Mouse (Mus musculus): ENCODE measurements at regions not wholly inside any gene's neighbourhood (a gene's known extent, or its start where the extent isn't known, plus 50 kb on each side); places are given as distances from the start of the nearest gene placed in this dataset.

- Histone ChIP-seq H3K36me3 (ENCODE audit: insufficient read depth, low read length) (no peaks in the 10 kb centered on the region), H3K4me3 (ENCODE audit: low read depth, low read length) (no peak overlapping the region), H3K27ac (ENCODE audit: low read length) (no peak overlapping the region), H3K4me1 (ENCODE audit: insufficient read depth, low read depth, low read length) (no peaks in the 10 kb centered on the region; the same call in 1 of the 2 replicates), H3K9ac (replicated peaks; ENCODE audit: low read depth) (no peak overlapping the region), H3K9me3 (ENCODE audit: low read length) (no peaks in the 10 kb centered on the region), H3K27me3 (replicated peaks; ENCODE audit: insufficient read depth, low read length) (no peaks in the 10 kb centered on the region), H3K4me2 (replicated peaks; ENCODE audit: low read depth, low read length) (no peak overlapping the region)
- TF ChIP-seq CTCF (IDR thresholded peaks at IDR 0.05), result no peak
- peak; percentile 38; the same call in 1 of the 2 replicates for TF ChIP-seq EP300 (IDR thresholded peaks at IDR 0.05)
- peak; percentile 83 for DNase-seq (ENCODE audit: low spot score)
- peak; percentile 98 for ATAC-seq
- 53% methylated on average over 7 of the region's 7 CpGs for WGBS
Measured at GRCm38 (mm10) chr6:51720705-51721104, 197.0 kb downstream of the Snx10 start.

GRCm38 (mm10) chr6:51723053-51723452 lies 199.4 kb downstream of the Snx10 start:
- no peak overlapping the region for H3K4me2 ChIP-seq (replicated peaks; ENCODE audit: low read depth, low read length)
- no peak overlapping the region for H3K4me3 ChIP-seq (ENCODE audit: low read depth, low read length)
- DNase-seq (ENCODE audit: low spot score) (peak; percentile 39), ATAC-seq (no peak)
- no peaks in the 10 kb centered on the region; the same call in 1 of the 2 replicates for H3K4me1 ChIP-seq (ENCODE audit: insufficient read depth, low read depth, low read length)
- H3K36me3 ChIP-seq (ENCODE audit: insufficient read depth, low read length), result no peaks in the 10 kb centered on the region
- TF ChIP-seq CTCF (IDR thresholded peaks at IDR 0.05) (peak; percentile 63), EP300 (IDR thresholded peaks at IDR 0.05) (no peak)
- no peak overlapping the region for H3K27ac ChIP-seq (ENCODE audit: low read length)
- H3K27me3 ChIP-seq (replicated peaks; ENCODE audit: insufficient read depth, low read length), result no peaks in the 10 kb centered on the region
- 28% methylated on average over 4 of the region's 4 CpGs for WGBS
- no peaks in the 10 kb centered on the region for H3K9me3 ChIP-seq (ENCODE audit: low read length)
- H3K9ac ChIP-seq (replicated peaks; ENCODE audit: low read depth), result no peak overlapping the region

- H3K9ac ChIP-seq (replicated peaks; ENCODE audit: low read depth), result no peak overlapping the region
- no peak overlapping the region for H3K4me2 ChIP-seq (replicated peaks; ENCODE audit: low read depth, low read length)
- DNase-seq (ENCODE audit: low spot score) (no peak), ATAC-seq (no peak)
- H3K4me3 ChIP-seq (ENCODE audit: low read depth, low read length), result no peak overlapping the region
- no peaks in the 10 kb centered on the region for H3K4me1 ChIP-seq (ENCODE audit: insufficient read depth, low read depth, low read length)
- H3K27ac ChIP-seq (ENCODE audit: low read length), result no peak overlapping the region
- no peaks in the 10 kb centered on the region for H3K9me3 ChIP-seq (ENCODE audit: low read length)
- WGBS, result 84% methylated on average over 8 of the region's 8 CpGs
- no peaks in the 10 kb centered on the region for H3K36me3 ChIP-seq (ENCODE audit: insufficient read depth, low read length)
- no peaks in the 10 kb centered on the region for H3K27me3 ChIP-seq (replicated peaks; ENCODE audit: insufficient read depth, low read length)
- TF ChIP-seq EP300 (IDR thresholded peaks at IDR 0.05) (no peak), CTCF (IDR thresholded peaks at IDR 0.05) (no peak)
Measured at GRCm38 (mm10) chr6:51727191-51727590, 203.5 kb downstream of the Snx10 start.

- Histone ChIP-seq H3K4me2 (replicated peaks; ENCODE audit: low read depth, low read length) (no peak overlapping the region), H3K36me3 (ENCODE audit: insufficient read depth, low read length) (no peaks in the 10 kb centered on the region), H3K9me3 (ENCODE audit: low read length) (no peaks in the 10 kb centered on the region), H3K27me3 (replicated peaks; ENCODE audit: insufficient read depth, low read length) (no peaks in the 10 kb centered on the region), H3K4me1 (ENCODE audit: insufficient read depth, low read depth, low read length) (no peaks in the 10 kb centered on the region), H3K4me3 (ENCODE audit: low read depth, low read length) (no peak overlapping the region), H3K9ac (replicated peaks; ENCODE audit: low read depth) (no peak overlapping the region), H3K27ac (ENCODE audit: low read length) (no peak overlapping the region)
- WGBS, result 62% methylated on average over 10 of the region's 10 CpGs
- DNase-seq (ENCODE audit: low spot score) (no peak), ATAC-seq (no peak)
- no peak for TF ChIP-seq CTCF (IDR thresholded peaks at IDR 0.05)
Measured at GRCm38 (mm10) chr6:51728816-51729562, 205.3 kb downstream of the Snx10 start.

GRCm38 (mm10) chr6:51730564-51731351 lies 207.1 kb downstream of the Snx10 start:
- H3K9me3 ChIP-seq (ENCODE audit: low read length), result no peaks in the 10 kb centered on the region
- ATAC-seq (no peak), DNase-seq (ENCODE audit: low spot score) (no peak)
- no peak for TF ChIP-seq CTCF (IDR thresholded peaks at IDR 0.05)
- no peak for TF ChIP-seq EP300 (IDR thresholded peaks at IDR 0.05)
- no peaks in the 10 kb centered on the region for H3K27me3 ChIP-seq (replicated peaks; ENCODE audit: insufficient read depth, low read length)
- no peak overlapping the region for H3K4me2 ChIP-seq (replicated peaks; ENCODE audit: low read depth, low read length)
- H3K4me1 ChIP-seq (ENCODE audit: insufficient read depth, low read depth, low read length), result no peaks in the 10 kb centered on the region
- H3K36me3 ChIP-seq (ENCODE audit: insufficient read depth, low read length), result no peaks in the 10 kb centered on the region
- 66% methylated on average over 17 of the region's 17 CpGs for WGBS
- no peak overlapping the region for H3K27ac ChIP-seq (ENCODE audit: low read length)
- no peak overlapping the region for H3K9ac ChIP-seq (replicated peaks; ENCODE audit: low read depth)
- no peak overlapping the region for H3K4me3 ChIP-seq (ENCODE audit: low read depth, low read length)

GRCm38 (mm10) chr6:51732298-51732895 lies 208.7 kb downstream of the Snx10 start:
- WGBS, result 75% methylated on average over 11 of the region's 11 CpGs
- ATAC-seq (no peak), DNase-seq (ENCODE audit: low spot score) (no peak)
- H3K4me3 ChIP-seq (ENCODE audit: low read depth, low read length), result no peak overlapping the region
- no peaks in the 10 kb centered on the region for H3K4me1 ChIP-seq (ENCODE audit: insufficient read depth, low read depth, low read length)
- no peaks in the 10 kb centered on the region for H3K9me3 ChIP-seq (ENCODE audit: low read length)
- no peak overlapping the region for H3K4me2 ChIP-seq (replicated peaks; ENCODE audit: low read depth, low read length)
- no peak overlapping the region for H3K9ac ChIP-seq (replicated peaks; ENCODE audit: low read depth)
- no peak overlapping the region for H3K27ac ChIP-seq (ENCODE audit: low read length)
- TF ChIP-seq CTCF (IDR thresholded peaks at IDR 0.05) (no peak), EP300 (IDR thresholded peaks at IDR 0.05) (no peak)
- H3K36me3 ChIP-seq (ENCODE audit: insufficient read depth, low read length), result no peaks in the 10 kb centered on the region
- H3K27me3 ChIP-seq (replicated peaks; ENCODE audit: insufficient read depth, low read length), result no peaks in the 10 kb centered on the region
